Mouse (Mus musculus): ENCODE measurements at regions not wholly inside any gene's neighbourhood (a gene's known extent, or its start where the extent isn't known, plus 50 kb on each side); places are given as distances from the start of the nearest gene placed in this dataset.

GRCm38 (mm10) chr14:58273693-58274419 lies 203.5 kb downstream of the Fgf9 start:
- Histone ChIP-seq H3K4me2 (replicated peaks; ENCODE audit: low read depth) (no peak overlapping the region), H3K9me3 (ENCODE audit: control insufficient read depth) (no peaks in the 10 kb centered on the region), H3K4me1 (replicated peaks; ENCODE audit: control insufficient read depth, insufficient read depth, low read length) (0 out of 2 replicates have a peak, but pooled peaks cover 2% of the 10 kb centered on the region), H3K36me3 (ENCODE audit: control insufficient read depth, insufficient read depth) (no peaks in the 10 kb centered on the region), H3K27me3 (replicated peaks; ENCODE audit: control insufficient read depth, insufficient read depth, low read length) (no peaks in the 10 kb centered on the region), H3K27ac (ENCODE audit: low read depth, low read length) (no peak overlapping the region), H3K4me3 (ENCODE audit: low read depth, low read length) (no peak overlapping the region), H3K9ac (ENCODE audit: low read depth, low read length) (no peak overlapping the region)
- 47% methylated on average over 10 of the region's 10 CpGs for WGBS
- TF ChIP-seq CTCF (IDR thresholded peaks at IDR 0.05; ENCODE audit: low read depth): no peak
- ATAC-seq: no peak

- 19% methylated on average over 7 of the region's 7 CpGs for WGBS
- no peaks in the 10 kb centered on the region for H3K36me3 ChIP-seq (ENCODE audit: control insufficient read depth, insufficient read depth)
- H3K4me1 ChIP-seq (replicated peaks; ENCODE audit: control insufficient read depth, insufficient read depth, low read length): no peaks in the 10 kb centered on the region; the same call in 1 of the 2 replicates
- H3K9me3 ChIP-seq (ENCODE audit: control insufficient read depth): no peaks in the 10 kb centered on the region
- no peaks in the 10 kb centered on the region for H3K27me3 ChIP-seq (replicated peaks; ENCODE audit: control insufficient read depth, insufficient read depth, low read length)
- ATAC-seq: peak; percentile 51; the same call in 1 of the 2 replicates
- H3K27ac ChIP-seq (ENCODE audit: low read depth, low read length): no peak overlapping the region
- no peak overlapping the region for H3K9ac ChIP-seq (ENCODE audit: low read depth, low read length)
- TF ChIP-seq CTCF (IDR thresholded peaks at IDR 0.05; ENCODE audit: low read depth): no peak
- 0 out of 2 replicates have a peak overlapping the region, but pooled peaks have one; percentile 5 for H3K4me3 ChIP-seq (ENCODE audit: low read depth, low read length)
- peak overlapping the region; percentile 35 for H3K4me2 ChIP-seq (replicated peaks; ENCODE audit: low read depth)
Measured at GRCm38 (mm10) chr14:58265373-58265772, 195.0 kb downstream of the Fgf9 start.

DNA sequence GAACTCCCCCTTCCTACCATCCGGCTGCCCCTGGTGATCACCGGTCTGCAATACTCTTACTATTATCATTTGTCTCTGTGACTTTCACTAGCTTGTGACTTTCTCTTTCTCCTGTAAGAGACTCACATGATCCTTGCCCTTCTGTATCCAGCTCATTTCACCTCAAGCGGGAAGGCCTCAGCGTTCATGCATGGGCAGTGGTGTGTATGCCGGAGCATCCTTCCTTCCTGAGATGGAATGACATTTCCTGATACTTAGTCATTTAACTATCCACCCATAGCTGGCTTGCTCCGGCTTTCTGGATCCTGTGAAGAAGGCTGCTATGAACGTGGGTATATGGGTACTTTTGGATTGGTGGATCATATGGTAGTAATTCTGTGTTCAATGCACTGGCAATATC lies 194.1 kb downstream of the Fgf9 start:
- ATAC-seq: no peak
- Histone ChIP-seq H3K9ac (ENCODE audit: low read depth, low read length) (no peak overlapping the region), H3K27ac (ENCODE audit: low read depth, low read length) (no peak overlapping the region), H3K36me3 (ENCODE audit: control insufficient read depth, insufficient read depth) (no peaks in the 10 kb centered on the region), H3K27me3 (replicated peaks; ENCODE audit: control insufficient read depth, insufficient read depth, low read length) (no peaks in the 10 kb centered on the region), H3K4me2 (replicated peaks; ENCODE audit: low read depth) (no peak overlapping the region), H3K4me3 (ENCODE audit: low read depth, low read length) (no peak overlapping the region), H3K9me3 (ENCODE audit: control insufficient read depth) (no peaks in the 10 kb centered on the region), H3K4me1 (replicated peaks; ENCODE audit: control insufficient read depth, insufficient read depth, low read length) (no peaks in the 10 kb centered on the region; the same call in 1 of the 2 replicates)
- 67% methylated on average over 7 of the region's 7 CpGs for WGBS
- TF ChIP-seq CTCF (IDR thresholded peaks at IDR 0.05; ENCODE audit: low read depth): no peak

- H3K4me3 ChIP-seq (ENCODE audit: low read depth, low read length): no peak overlapping the region
- peak; percentile 31; the same call in 1 of the 2 replicates for ATAC-seq
- H3K9me3 ChIP-seq (ENCODE audit: control insufficient read depth): no peaks in the 10 kb centered on the region
- H3K27ac ChIP-seq (ENCODE audit: low read depth, low read length): no peak overlapping the region
- WGBS: 36% methylated on average over 3 of the region's 3 CpGs
- H3K4me1 ChIP-seq (replicated peaks; ENCODE audit: control insufficient read depth, insufficient read depth, low read length): 0 out of 2 replicates have a peak, but pooled peaks cover 3% of the 10 kb centered on the region
- no peaks in the 10 kb centered on the region for H3K36me3 ChIP-seq (ENCODE audit: control insufficient read depth, insufficient read depth)
- no peak overlapping the region for H3K4me2 ChIP-seq (replicated peaks; ENCODE audit: low read depth)
- H3K27me3 ChIP-seq (replicated peaks; ENCODE audit: control insufficient read depth, insufficient read depth, low read length): no peaks in the 10 kb centered on the region
- no peak overlapping the region for H3K9ac ChIP-seq (ENCODE audit: low read depth, low read length)
- TF ChIP-seq CTCF (IDR thresholded peaks at IDR 0.05; ENCODE audit: low read depth): no peak
Measured at GRCm38 (mm10) chr14:58253369-58253968, 183.1 kb downstream of the Fgf9 start.

DNA sequence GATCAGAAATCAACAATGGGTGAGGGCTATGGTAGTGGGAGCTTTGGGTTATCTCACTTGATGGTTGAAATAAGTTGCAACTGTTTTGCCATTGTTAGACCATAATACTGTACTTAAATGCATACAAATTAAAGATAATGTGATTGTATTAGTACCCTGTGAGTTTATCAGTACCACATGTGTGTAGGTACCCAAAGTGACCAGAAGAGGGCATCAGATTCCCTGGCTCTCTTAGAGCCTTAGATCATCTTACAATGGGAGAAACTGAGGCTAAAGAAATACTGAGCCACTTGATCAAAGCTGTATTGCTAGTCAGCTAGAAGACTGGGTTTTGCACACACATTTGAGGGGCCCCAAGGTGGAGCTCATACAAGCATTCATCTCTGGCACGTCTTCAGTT lies 155.5 kb downstream of the Fgf9 start:
- Histone ChIP-seq H3K4me3 (ENCODE audit: low read depth, low read length) (no peak overlapping the region), H3K27me3 (replicated peaks; ENCODE audit: control insufficient read depth, insufficient read depth, low read length) (no peaks in the 10 kb centered on the region), H3K36me3 (ENCODE audit: control insufficient read depth, insufficient read depth) (no peaks in the 10 kb centered on the region), H3K9ac (ENCODE audit: low read depth, low read length) (no peak overlapping the region), H3K4me1 (replicated peaks; ENCODE audit: control insufficient read depth, insufficient read depth, low read length) (no peaks in the 10 kb centered on the region), H3K27ac (ENCODE audit: low read depth, low read length) (no peak overlapping the region), H3K4me2 (replicated peaks; ENCODE audit: low read depth) (no peak overlapping the region), H3K9me3 (ENCODE audit: control insufficient read depth) (no peaks in the 10 kb centered on the region)
- no peak for ATAC-seq
- TF ChIP-seq CTCF (IDR thresholded peaks at IDR 0.05; ENCODE audit: low read depth): peak; percentile 39; the same call in 1 of the 2 replicates
- WGBS: 62% methylated on average over 1 of the region's 1 CpGs

GRCm38 (mm10) chr14:58224419-58224818 lies 154.1 kb downstream of the Fgf9 start:
- Histone ChIP-seq H3K27me3 (replicated peaks; ENCODE audit: control insufficient read depth, insufficient read depth, low read length) (no peaks in the 10 kb centered on the region), H3K36me3 (ENCODE audit: control insufficient read depth, insufficient read depth) (no peaks in the 10 kb centered on the region), H3K9ac (ENCODE audit: low read depth, low read length) (no peak overlapping the region), H3K4me1 (replicated peaks; ENCODE audit: control insufficient read depth, insufficient read depth, low read length) (no peaks in the 10 kb centered on the region), H3K4me3 (ENCODE audit: low read depth, low read length) (no peak overlapping the region), H3K27ac (ENCODE audit: low read depth, low read length) (no peak overlapping the region), H3K4me2 (replicated peaks; ENCODE audit: low read depth) (no peak overlapping the region), H3K9me3 (ENCODE audit: control insufficient read depth) (no peaks in the 10 kb centered on the region)
- ATAC-seq: no peak
- TF ChIP-seq CTCF (IDR thresholded peaks at IDR 0.05; ENCODE audit: low read depth): no peak
- 86% methylated on average over 3 of the region's 3 CpGs for WGBS

Measured in intestine, postnatal 0 days (tissue).